Mouse (Mus musculus): ENCODE measurements around the gene Antxr2.

The Antxr2 gene

DNA sequence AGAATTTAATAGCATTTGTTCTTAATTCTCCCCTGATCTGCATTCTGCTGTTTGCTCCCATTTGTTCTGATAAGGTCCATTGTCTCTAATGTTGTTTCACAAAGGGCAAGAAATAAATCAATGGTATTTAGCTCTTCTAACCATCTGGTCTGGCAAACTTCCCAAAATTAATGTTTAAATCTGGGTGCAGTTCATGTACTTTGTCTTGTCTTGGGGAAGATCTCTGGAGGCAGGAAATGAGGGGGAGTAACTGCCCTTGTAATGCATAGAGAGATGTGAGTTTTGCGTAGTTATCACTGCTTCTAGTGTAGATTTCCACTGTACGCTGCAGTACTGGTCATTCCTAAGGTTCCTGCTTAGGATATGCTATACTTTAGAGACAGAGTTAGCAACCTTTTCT is 193.5 kb downstream of the Antxr2 start:
- no peak for DNase-seq (ENCODE audit: low read depth, low spot score)

DNA sequence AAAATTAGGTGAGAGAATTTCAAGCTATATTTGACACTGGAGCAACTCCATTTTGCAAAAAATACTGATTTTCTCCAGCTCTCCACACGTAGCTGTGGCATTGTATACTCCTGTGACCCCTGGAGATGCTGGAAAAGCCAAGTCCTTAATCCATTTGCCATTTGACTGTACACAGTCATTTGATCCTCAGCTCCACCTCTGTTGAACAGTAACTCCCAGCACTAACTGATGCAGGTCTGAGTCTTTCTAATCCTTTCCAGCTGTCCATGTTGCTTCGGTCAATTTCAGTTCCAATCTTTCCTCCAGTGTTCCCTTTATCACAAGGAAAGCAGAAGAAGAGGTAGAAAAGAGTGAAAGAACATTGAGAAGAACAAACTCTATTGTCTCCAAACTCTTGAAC is 195.4 kb downstream of the Antxr2 start:
- no peak for DNase-seq (ENCODE audit: low read depth, low spot score)

DNA sequence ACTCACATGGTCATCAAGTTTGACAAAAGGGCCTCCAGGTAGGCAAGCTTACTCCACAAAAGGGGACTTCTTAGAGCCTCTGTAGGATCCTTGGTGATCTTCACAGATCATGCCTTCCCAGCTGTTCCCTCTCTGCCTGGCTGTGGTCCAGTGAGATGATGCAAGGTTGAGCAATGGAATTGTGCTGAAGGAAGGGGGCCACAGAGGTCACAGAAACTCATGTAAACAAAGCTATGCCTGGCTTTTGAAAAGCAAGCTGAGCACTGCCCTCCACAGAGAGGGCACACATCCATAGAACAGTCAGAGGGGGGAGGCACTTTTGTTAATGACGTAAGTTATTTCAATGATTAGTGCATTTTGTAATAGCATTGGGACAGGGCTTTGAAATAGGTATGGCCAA is 196.1 kb downstream of the Antxr2 start:
- no peak for DNase-seq (ENCODE audit: low read depth, low spot score)

Data from telencephalon, adult 2 months (tissue).